Comparison of ENCODE assay signal across 29 mouse cellular contexts in genomic region chr2:60369454-60369853, GRCm38 (mm10). TPM values are rescaled to one million over a fixed set of nuclear protein-coding genes. Genes with fewer than 3 reads are reported as not detected.
DNase-seq lines count a peak whose midpoint lies in the region; ATAC-seq and TF ChIP-seq lines count a peak whose summit lies in the region.
"Had no signal": no experiment of that assay in that cellular context is flagged by ENCODE, and none has a peak within 500 bp of the region (broad histone marks: within the 10 kb centered on the region; RNA-seq: fewer than 3 reads in every experiment).

No protein-coding gene starts in this region.

- 62% methylated on average over 4 of the region's 4 CpGs for WGBS in midbrain, embryonic 15.5 days

- H3K9ac ChIP-seq in midbrain, embryonic 15.5 days = no peak overlapping the region
- H3K9ac ChIP-seq: embryonic facial prominence, embryonic 12.5 days; forebrain, embryonic 15.5 days; heart, embryonic 12.5 days; hindbrain, embryonic 15.5 days; kidney, embryonic 15.5 days; limb, embryonic 12.5 days; liver, embryonic 15.5 days; neural tube, embryonic 12.5 days had no signal

- in situ Hi-C loops in Patski (cut with MboI; ENCODE audit: low pct_unique_long_range_greater_than_20kb) = no loop called here

- CTCF ChIA-PET in Patski (lab: Charles Lee) = no interaction called here

- no peak for TF ChIP-seq CTCF in Patski (IDR thresholded peaks at IDR 0.05)

- ATAC-seq in Patski = peak; percentile 90
- peak; percentile 49; the same call in 1 of the 2 replicates for ATAC-seq in megakaryocyte, adult 5-6 weeks (ENCODE audit: poor library complexity, severe bottlenecking)
- no peak for ATAC-seq in midbrain, embryonic 15.5 days (replicated peaks)
- ATAC-seq: forebrain, embryonic 15.5 days; midbrain, embryonic 16.5 days had no signal

- no peaks in the 10 kb centered on the region for H3K27me3 ChIP-seq in Patski
- no peaks in the 10 kb centered on the region for H3K27me3 ChIP-seq in midbrain, embryonic 15.5 days (replicated peaks)
- H3K27me3 ChIP-seq: embryonic facial prominence, embryonic 12.5 days; forebrain, embryonic 15.5 days; heart, embryonic 12.5 days; hindbrain, embryonic 15.5 days; kidney, embryonic 15.5 days; limb, embryonic 12.5 days; liver, embryonic 15.5 days; neural tube, embryonic 12.5 days had no signal

- H3K36me3 ChIP-seq in midbrain, embryonic 15.5 days (replicated peaks) = no peaks in the 10 kb centered on the region
- H3K36me3 ChIP-seq: embryonic facial prominence, embryonic 12.5 days; forebrain, embryonic 10.5 days; forebrain, embryonic 15.5 days; heart, embryonic 12.5 days; hindbrain, embryonic 15.5 days; kidney, embryonic 15.5 days; liver, embryonic 15.5 days; neural tube, embryonic 12.5 days had no signal

- H3K4me3 ChIP-seq in midbrain, embryonic 15.5 days = no peak overlapping the region
- H3K4me3 ChIP-seq: embryonic facial prominence, embryonic 12.5 days; forebrain, embryonic 10.5 days; forebrain, embryonic 15.5 days; heart, embryonic 12.5 days; hindbrain, embryonic 15.5 days; kidney, embryonic 15.5 days; left cerebral cortex, adult 2 months; limb, embryonic 12.5 days; liver, embryonic 15.5 days; midbrain, embryonic 10.5 days; neural tube, embryonic 12.5 days had no signal

- H3K27ac ChIP-seq in midbrain, embryonic 15.5 days = no peak overlapping the region
- H3K27ac ChIP-seq: embryonic facial prominence, embryonic 12.5 days; forebrain, embryonic 10.5 days; forebrain, embryonic 15.5 days; hindbrain, embryonic 15.5 days; kidney, embryonic 15.5 days; left cerebral cortex, adult 2 months; limb, embryonic 12.5 days; liver, embryonic 15.5 days; macrophage; midbrain, embryonic 10.5 days; neural tube, embryonic 12.5 days had no signal

- no peak overlapping the region for H3K4me2 ChIP-seq in midbrain, embryonic 15.5 days
- H3K4me2 ChIP-seq: embryonic facial prominence, embryonic 12.5 days; forebrain, embryonic 15.5 days; heart, embryonic 12.5 days; hindbrain, embryonic 15.5 days; kidney, embryonic 15.5 days; limb, embryonic 12.5 days; liver, embryonic 15.5 days; neural tube, embryonic 12.5 days had no signal

- peak; percentile 69 for DNase-seq in heart, adult 11 months
- no peak for DNase-seq in heart, adult 9 months (ENCODE audit: low spot score in 2 of 2)
- DNase-seq in 416B (ENCODE audit: low read depth) (peak; percentile 26), Patski (ENCODE audit: low read depth, low spot score) (peak; percentile 59)
- no peak for DNase-seq in adrenal gland, postnatal 10 days
- DNase-seq in layer of hippocampus, adult 9-10 months (ENCODE audit: low spot score) = no peak
- DNase-seq: cerebellum, adult 2 months; embryo, embryonic 11 days; gastrocnemius, postnatal 10 days; kidney, adult 18-20 months; kidney, postnatal 25 days; right cerebral cortex, postnatal 4 days; thymus, adult 2 months; thymus, postnatal 4 days had no signal

- no peaks in the 10 kb centered on the region for H3K9me3 ChIP-seq in midbrain, embryonic 15.5 days
- H3K9me3 ChIP-seq: embryonic facial prominence, embryonic 12.5 days; forebrain, embryonic 10.5 days; forebrain, embryonic 15.5 days; heart, embryonic 12.5 days; hindbrain, embryonic 15.5 days; kidney, embryonic 15.5 days; limb, embryonic 12.5 days; liver, embryonic 15.5 days; midbrain, embryonic 10.5 days; neural tube, embryonic 12.5 days had no signal

- no peaks in the 10 kb centered on the region for H3K4me1 ChIP-seq in midbrain, embryonic 15.5 days
- H3K4me1 ChIP-seq: embryonic facial prominence, embryonic 12.5 days; forebrain, embryonic 10.5 days; hindbrain, embryonic 15.5 days; kidney, embryonic 15.5 days; limb, embryonic 12.5 days; liver, embryonic 15.5 days; neural tube, embryonic 12.5 days had no signal

- POLR2A ChIA-PET in Patski (lab: Charles Lee) = interaction anchor here (0.7 kb wide), 1 partner anchor 29 kb away, joined by 3 read pairs; no protein-coding TSS in a partner anchor

RNA-seq across cellular contexts. Expression of gene Ly75, which starts 13.6 kb away (rescaled TPM):
- polyA plus RNA-seq in Patski (2021) = 30.7 TPM
- 6.7 and 7.3 TPM in 2 replicates for total RNA-seq in megakaryocyte, adult 5-6 weeks (2015)
- 10.0 and 15.4 TPM in 2 replicates for total RNA-seq in megakaryocyte, adult 5-6 weeks (2017)
- polyA plus RNA-seq in midbrain, embryonic 15.5 days (2015; fragmentation: Nextera tagmentation; extraction: Ambion mirVana) = 0.97 and 1.1 TPM in 2 replicates
- under 1 TPM; 0.91 to 0.96 TPM for total RNA-seq in adrenal gland, postnatal 10 days (2021)

Comparison
In these comparisons a context has a peak if more than half of its experiments do, and no peak if none do; other contexts are left out.
1. DNase-seq: peak in heart, adult 11 months (single experiment), 416B (single experiment) and Patski (single experiment); none in heart, adult 9 months (0 of 2), adrenal gland, postnatal 10 days (single experiment) and layer of hippocampus, adult 9-10 months (single experiment).